Mouse (Mus musculus) heart, adult 2 months (tissue): ENCODE data around the gene Flnc. TPM values are rescaled to one million over a fixed set of nuclear protein-coding genes. Genes with fewer than 3 reads are reported as not detected.

Experiments used
- DNase-seq, 2 experiments: peaks; one replicate each; pipeline ENCODE4 v3.0.0; 2021
- H3K27ac ChIP-seq: fragments of 200-600 bp; 2 replicates; pipeline ENCODE4 v1.8.1; 2022
- H3K27me3 ChIP-seq: fragments of 200-500 bp; 2 replicates; pipeline ENCODE4 v1.6.1; 2012; ENCODE audit warnings: mild to moderate bottlenecking, low read length, inconsistent platforms, mixed read lengths; ENCODE audit not compliant: control insufficient read depth, insufficient read depth
- H3K36me3 ChIP-seq: fragments of 200-500 bp; 2 replicates; pipeline ENCODE4 v1.6.1; 2012; ENCODE audit warnings: low read length, inconsistent platforms; ENCODE audit not compliant: control insufficient read depth, insufficient read depth
- H3K4me1 ChIP-seq: fragments of 200-500 bp; 2 replicates; pipeline ENCODE4 v1.6.1; 2011; ENCODE audit warnings: low read length; ENCODE audit not compliant: control insufficient read depth, insufficient read depth
- H3K4me3 ChIP-seq: fragments of 200-600 bp; 2 replicates; pipeline ENCODE4 v1.8.1; 2022
- H3K79me2 ChIP-seq: fragments of 200-500 bp; replicated peaks from 2 replicates; pipeline ENCODE4 v1.6.1; 2012; ENCODE audit warnings: mild to moderate bottlenecking, inconsistent platforms, low read length, moderate library complexity, mixed read lengths; ENCODE audit not compliant: control insufficient read depth, insufficient read depth
- H3K9ac ChIP-seq: fragments of 200-500 bp; 2 replicates; pipeline ENCODE4 v1.6.1; 2012; ENCODE audit warnings: low read depth, mild to moderate bottlenecking, control low read depth, inconsistent platforms, low read length, mixed read lengths
- CTCF ChIP-seq: fragments of 200-600 bp; IDR thresholded peaks from 2 replicates; pipeline ENCODE4 v1.8.1; 2022; ENCODE audit warnings: antibody characterized with exemption, mild to moderate bottlenecking, moderate library complexity
- EP300 ChIP-seq: fragments of 200-500 bp; IDR thresholded peaks from 2 replicates; pipeline ENCODE4 v1.6.1; 2011; ENCODE audit warnings: low read depth, low read length, control low read depth; ENCODE audit not compliant: insufficient read depth
- POLR2A ChIP-seq: fragments of 200-500 bp; IDR thresholded peaks from 2 replicates; pipeline ENCODE4 v1.6.1; 2011; ENCODE audit warnings: mild to moderate bottlenecking, low read depth, low read length, control low read depth; ENCODE audit not compliant: insufficient read depth
- WGBS: fragments of 180-500 bp; shearing (Covaris S2); methylation state at CpG from one replicate; pipeline ENCODE4 v1.1.7; 2018; 5-methylcytosine and 5-hydroxymethylcytosine counted together
- intact Hi-C: fragments of 180-260 bp; cut with DNase I; formaldehyde crosslinking; loops from one replicate; pipeline ENCODE4 v1.15.1; 2025
- polyA plus RNA-seq: library from polyadenylated mRNA; depleted of rRNA; stranded (reverse); fragments of >200 nt; gene quantifications from 2 replicates; pipeline ENCODE4 v1.2.3, GENCODE M21; 2012
- total RNA-seq, 2 experiments: library from RNA; stranded (reverse); gene quantifications; 2 replicates each; pipeline ENCODE4 v1.2.3; 2021

Gene Flnc
- total and polyA plus RNA-seq, 3 experiments = 56.0 to 222 (median 192) TPM

- TF ChIP-seq EP300 (no peak), CTCF (no peak), POLR2A (no peak)
- no peak for DNase-seq
- intact Hi-C loops = loop anchor here (10.0 kb wide), 1 partner anchor 245 kb away; no protein-coding TSS in a partner anchor
- no peak overlapping the region for H3K9ac ChIP-seq
- no peak overlapping the region for H3K27ac ChIP-seq
- H3K36me3 ChIP-seq = no peaks in the 10 kb centered on the region
- whole genome bisulfite sequencing = 83% methylated on average over 4 of the region's 4 CpGs
- H3K79me2 ChIP-seq = no peaks in the 10 kb centered on the region
- no peak overlapping the region for H3K4me3 ChIP-seq
- H3K4me1 ChIP-seq = 0 out of 2 replicates have a peak, but pooled peaks cover 2% of the 10 kb centered on the region
- H3K27me3 ChIP-seq = no peaks in the 10 kb centered on the region; the same call in none of the 2 replicates
Measured at GRCm38 (mm10) chr6:29399851-29400250, 33.2 kb upstream of the Flnc start.

- TF ChIP-seq POLR2A = no peak
- TF ChIP-seq CTCF = peak; percentile 41
- intact Hi-C loops = no loop called here
- Histone ChIP-seq H3K9ac (no peak overlapping the region), H3K4me1 (no peaks in the 10 kb centered on the region), H3K36me3 (no peaks in the 10 kb centered on the region), H3K27me3 (no peaks in the 10 kb centered on the region; the same call in none of the 2 replicates), H3K4me3 (no peak overlapping the region), H3K79me2 (no peaks in the 10 kb centered on the region), H3K27ac (no peak overlapping the region)
- WGBS = 10% methylated on average over 33 of the region's 34 CpGs
- DNase-seq = no peak
Measured at GRCm38 (mm10) chr6:29402693-29403342, 30.2 kb upstream of the Flnc start.

GRCm38 (mm10) chr6:29406412-29406811, 26.6 kb upstream of the Flnc start:
- intact Hi-C loops = no loop called here
- no peak overlapping the region for H3K27ac ChIP-seq
- H3K27me3 ChIP-seq = no peaks in the 10 kb centered on the region; the same call in none of the 2 replicates
- H3K4me1 ChIP-seq = no peaks in the 10 kb centered on the region
- no peak for TF ChIP-seq EP300
- no peak for DNase-seq
- H3K36me3 ChIP-seq = no peaks in the 10 kb centered on the region
- WGBS = 74% methylated on average over 6 of the region's 6 CpGs
- no peaks in the 10 kb centered on the region for H3K79me2 ChIP-seq
- H3K9ac ChIP-seq = no peak overlapping the region
- no peak overlapping the region for H3K4me3 ChIP-seq

GRCm38 (mm10) chr6:29415446-29415845, 17.6 kb upstream of the Flnc start:
- no peaks in the 10 kb centered on the region for H3K36me3 ChIP-seq
- no peaks in the 10 kb centered on the region for H3K27me3 ChIP-seq
- 47% methylated on average over 9 of the region's 9 CpGs for WGBS
- TF ChIP-seq CTCF (no peak), EP300 (no peak)
- no peak overlapping the region for H3K27ac ChIP-seq
- H3K79me2 ChIP-seq = no peaks in the 10 kb centered on the region
- intact Hi-C loops = no loop called here
- H3K4me1 ChIP-seq = peaks cover 3% of the 10 kb centered on the region; the same call in 1 of the 2 replicates
- H3K4me3 ChIP-seq = no peak overlapping the region
- no peak for DNase-seq
- no peak overlapping the region for H3K9ac ChIP-seq

DNA sequence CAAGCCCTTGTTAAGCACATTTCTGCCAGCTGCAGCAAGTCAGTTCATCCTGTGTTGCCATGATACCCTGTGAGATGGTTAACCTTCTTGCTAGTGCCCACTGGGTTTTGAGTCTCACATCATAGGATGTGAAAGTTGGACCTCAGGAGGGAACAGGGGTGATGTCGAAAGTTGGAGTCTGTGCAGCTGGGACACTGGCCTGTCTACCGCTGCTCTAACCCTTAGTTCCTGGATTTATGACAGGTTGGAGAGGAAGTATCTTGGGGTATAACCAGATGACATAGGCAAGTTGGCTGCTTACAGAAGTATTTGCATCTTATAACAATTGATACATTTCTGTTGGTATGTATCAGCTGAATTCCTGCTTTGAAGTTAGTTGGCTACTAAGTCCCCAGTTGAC, 12.5 kb upstream of the Flnc start:
- no peaks in the 10 kb centered on the region for H3K36me3 ChIP-seq

DNA sequence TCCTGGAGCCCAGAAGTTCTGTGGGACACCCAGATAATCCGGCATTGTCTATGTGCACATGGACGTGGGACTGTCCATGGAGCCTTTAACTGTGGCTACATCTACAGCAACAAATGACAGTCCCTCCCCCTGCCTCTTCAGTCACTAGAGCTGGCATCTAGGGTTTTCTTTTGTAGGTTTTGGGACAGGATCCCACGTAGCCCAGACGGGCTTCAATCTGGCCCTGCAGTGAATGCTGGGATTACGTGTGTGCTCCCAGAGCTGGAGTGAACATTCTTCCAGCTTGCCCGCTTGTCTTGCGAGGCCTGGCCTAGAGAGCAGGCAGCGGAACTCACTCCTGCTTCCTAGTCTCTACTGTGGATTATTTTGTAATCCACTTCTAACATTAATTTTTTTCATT, 7.9 kb upstream of the Flnc start:
- no peak overlapping the region for H3K4me3 ChIP-seq
- no peak for DNase-seq
- H3K79me2 ChIP-seq = no peaks in the 10 kb centered on the region
- H3K9ac ChIP-seq = no peak overlapping the region
- intact Hi-C loops = no loop called here
- no peaks in the 10 kb centered on the region for H3K36me3 ChIP-seq
- H3K4me1 ChIP-seq = no peaks in the 10 kb centered on the region
- no peak overlapping the region for H3K27ac ChIP-seq
- no peak for TF ChIP-seq POLR2A
- TF ChIP-seq EP300 = no peak
- TF ChIP-seq CTCF = no peak
- no peaks in the 10 kb centered on the region for H3K27me3 ChIP-seq
- WGBS = 88% methylated on average over 8 of the region's 8 CpGs

More for the DNA sequence above, 12.5 kb upstream of the Flnc start:
- Histone ChIP-seq H3K27ac (no peak overlapping the region), H3K79me2 (no peaks in the 10 kb centered on the region), H3K27me3 (no peaks in the 10 kb centered on the region), H3K9ac (no peak overlapping the region), H3K4me3 (no peak overlapping the region), H3K4me1 (no peaks in the 10 kb centered on the region)
- no peak for TF ChIP-seq CTCF
- no peak for TF ChIP-seq POLR2A
- TF ChIP-seq EP300 = no peak
- WGBS = 83% methylated on average over 2 of the region's 2 CpGs
- intact Hi-C loops = no loop called here
- no peak for DNase-seq
